Mouse (Mus musculus) macrophage (primary cell): Measurements from ENCODE around the gene Trpm4. TPM values are rescaled to one million over a fixed set of nuclear protein-coding genes. Genes with fewer than 3 reads are reported as not detected.

ENCODE experiments used
- H3K27ac ChIP-seq: fragments of 350-480 bp; formaldehyde crosslinking; 2 replicates; pipeline ENCODE4 v1.9.0; 2021
- H3K36me3 ChIP-seq: fragments of 350-480 bp; formaldehyde crosslinking; 2 replicates; pipeline ENCODE4 v1.9.0; 2021; ENCODE audit errors: inconsistent target
- H3K4me3 ChIP-seq: fragments of 350-480 bp; formaldehyde crosslinking; 2 replicates; pipeline ENCODE4 v1.9.0; 2021; ENCODE audit errors: inconsistent target
- H3K79me2 ChIP-seq: fragments of 350-480 bp; formaldehyde crosslinking; 2 replicates; pipeline ENCODE4 v1.9.0; 2021; ENCODE audit errors: inconsistent target
- WGBS: methylation state at CpG from one replicate; pipeline ENCODE4 v1.1.7; 2026; ENCODE audit warnings: inconsistent platforms; ENCODE audit not compliant: missing documents; 5-methylcytosine and 5-hydroxymethylcytosine counted together
- polyA plus RNA-seq: library from polyadenylated mRNA; stranded (reverse); fragments of 250-400 nt; gene quantifications from 3 replicates; pipeline ENCODE4 v1.2.4, GENCODE M21; 2018; ENCODE audit warnings: inconsistent platforms

Trpm4 gene
- polyA plus RNA-seq, 1 experiment from 2014 or later = 4.2 TPM

DNA sequence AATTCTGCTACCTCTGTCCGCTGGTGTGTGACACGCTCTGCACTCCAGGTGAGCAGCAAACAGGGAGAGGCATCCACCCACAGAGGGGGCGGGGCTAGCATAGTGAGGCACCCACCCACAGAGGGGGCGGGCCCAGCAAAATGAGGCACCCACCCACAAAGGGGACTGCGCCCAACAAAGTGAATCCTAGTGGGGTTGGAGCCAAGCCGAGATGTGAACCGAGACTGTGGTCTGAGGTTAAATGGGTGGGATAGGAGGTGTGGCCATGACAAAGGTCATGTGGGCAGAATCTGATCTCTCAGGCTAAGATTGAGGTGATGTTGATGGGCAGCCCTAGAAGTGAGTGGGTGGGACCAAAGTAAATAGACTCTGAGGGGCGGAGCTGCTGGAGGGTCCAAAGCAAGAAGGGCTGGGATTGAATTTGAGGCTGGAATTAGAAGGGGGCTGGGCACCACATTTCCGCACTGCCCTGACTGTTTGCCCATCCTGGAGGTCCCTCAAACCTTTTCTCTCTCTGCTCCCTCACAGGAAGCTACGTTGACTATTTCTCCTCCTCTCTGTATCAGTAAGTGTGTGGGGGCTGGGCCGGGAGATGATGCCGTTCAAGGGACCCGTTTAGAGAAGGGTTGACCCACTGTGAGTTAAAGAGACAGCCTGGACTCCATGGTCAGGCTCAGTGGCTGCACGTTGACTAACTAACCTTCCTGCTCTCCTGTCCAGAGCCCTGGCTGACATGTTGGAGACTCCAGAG, 4.8 kb upstream of the Trpm4 start:
- Histone ChIP-seq H3K4me3 (no peak overlapping the region), H3K36me3 (no peaks in the 10 kb centered on the region), H3K27ac (no peak overlapping the region), H3K79me2 (no peaks in the 10 kb centered on the region)
- 9% methylated on average over 14 of the region's 14 CpGs for WGBS

DNA sequence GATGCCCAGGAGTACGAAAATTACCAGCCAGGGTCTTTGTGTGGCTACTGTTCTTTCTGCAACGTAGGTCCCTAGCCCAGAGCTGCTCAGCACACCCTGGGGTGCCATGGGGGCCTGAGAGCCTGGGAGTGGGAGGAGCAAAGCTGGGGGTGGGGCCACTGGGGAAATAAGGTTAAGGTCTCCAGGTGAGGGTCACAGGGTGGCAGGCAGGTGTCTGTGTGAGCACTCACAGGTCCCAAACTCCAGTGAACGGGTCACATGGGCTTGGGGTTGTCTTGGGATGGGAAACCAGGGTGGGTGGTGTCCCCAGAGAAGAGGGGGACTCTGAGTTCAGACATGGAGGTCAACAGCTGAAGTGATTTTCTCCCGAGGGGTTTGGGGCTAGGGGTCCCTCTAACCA, 3.9 kb upstream of the Trpm4 start:
- H3K79me2 ChIP-seq = no peaks in the 10 kb centered on the region
- H3K4me3 ChIP-seq = no peak overlapping the region
- H3K36me3 ChIP-seq = no peaks in the 10 kb centered on the region
- 26% methylated on average over 4 of the region's 4 CpGs for WGBS
- no peak overlapping the region for H3K27ac ChIP-seq

DNA sequence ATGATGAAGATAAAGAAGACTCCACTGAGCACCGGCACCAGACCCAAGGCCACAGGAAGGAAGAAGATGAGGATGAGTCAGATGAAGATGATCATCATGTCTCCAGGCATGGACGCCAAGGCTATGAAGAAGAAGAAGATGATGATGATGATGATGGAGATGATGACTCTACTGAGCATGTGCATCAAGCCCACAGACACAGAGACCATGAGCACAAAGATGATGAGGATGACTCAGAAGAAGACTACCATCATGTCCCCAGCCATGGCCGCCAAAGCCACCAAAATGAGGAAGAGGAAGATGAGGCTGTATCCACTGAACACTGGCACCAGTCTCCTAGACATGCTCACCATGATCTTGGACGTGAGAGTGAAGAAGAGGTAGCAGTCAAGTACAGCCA, 2.7 kb upstream of the Trpm4 start:
- no peak overlapping the region for H3K27ac ChIP-seq
- H3K4me3 ChIP-seq = no peak overlapping the region
- WGBS = 72% methylated on average over 4 of the region's 4 CpGs
- H3K79me2 ChIP-seq = no peaks in the 10 kb centered on the region
- H3K36me3 ChIP-seq = no peaks in the 10 kb centered on the region

DNA sequence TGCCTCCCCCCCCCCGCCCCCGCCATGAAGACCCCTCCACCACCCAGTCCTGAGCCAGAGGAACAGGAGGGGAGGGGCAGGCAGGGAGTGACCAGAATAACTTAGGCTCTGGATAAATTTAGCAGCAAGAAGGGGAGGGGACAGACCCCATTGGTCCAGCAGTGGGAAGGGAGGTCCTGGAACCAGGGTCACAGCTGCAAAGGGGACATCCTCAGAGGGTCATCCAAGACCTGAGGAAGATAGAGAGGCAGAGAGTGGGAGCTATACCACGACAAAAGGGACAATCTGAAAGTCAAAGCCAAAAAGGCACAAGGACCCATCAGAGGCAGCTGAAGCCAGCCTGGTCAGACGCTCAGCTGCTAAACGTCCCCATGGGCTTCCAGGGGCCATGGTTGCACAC, 1.5 kb upstream of the Trpm4 start, which contains the start of gene Hrc:
Gene Hrc (plus strand): TSS at position 235 of the 400 bp plus-strand sequence.
- no peaks in the 10 kb centered on the region for H3K36me3 ChIP-seq
- no peaks in the 10 kb centered on the region for H3K79me2 ChIP-seq
- no peak within 1 kb of the TSS for H3K4me3 ChIP-seq
- no peak within 1 kb of the TSS for H3K27ac ChIP-seq
- WGBS = 79% methylated on average over 5 of the region's 5 CpGs

DNA sequence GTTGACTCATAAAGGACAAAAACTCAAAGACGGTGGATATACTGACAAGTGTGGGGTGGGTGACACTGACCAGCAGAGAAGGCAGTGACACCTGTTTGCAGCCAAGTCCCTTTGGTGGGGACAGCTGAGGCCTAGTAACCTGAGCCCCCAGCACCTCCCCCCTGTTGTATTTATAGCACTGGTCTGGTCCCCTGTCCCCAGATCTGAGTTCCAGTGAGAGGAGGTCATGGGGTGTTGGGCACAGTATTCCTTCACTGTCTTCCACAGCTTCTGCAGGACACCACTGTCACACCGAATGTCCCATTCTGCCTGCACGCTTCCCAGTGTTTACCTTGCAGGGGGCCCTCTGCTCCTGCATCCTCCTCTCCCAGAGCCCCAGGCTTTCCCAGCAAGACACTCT, 1.0 kb upstream of the Trpm4 start:
- H3K4me3 ChIP-seq = no peak overlapping the region
- H3K79me2 ChIP-seq = no peaks in the 10 kb centered on the region
- no peaks in the 10 kb centered on the region for H3K36me3 ChIP-seq
- 96% methylated on average over 3 of the region's 3 CpGs for WGBS
- no peak overlapping the region for H3K27ac ChIP-seq

DNA sequence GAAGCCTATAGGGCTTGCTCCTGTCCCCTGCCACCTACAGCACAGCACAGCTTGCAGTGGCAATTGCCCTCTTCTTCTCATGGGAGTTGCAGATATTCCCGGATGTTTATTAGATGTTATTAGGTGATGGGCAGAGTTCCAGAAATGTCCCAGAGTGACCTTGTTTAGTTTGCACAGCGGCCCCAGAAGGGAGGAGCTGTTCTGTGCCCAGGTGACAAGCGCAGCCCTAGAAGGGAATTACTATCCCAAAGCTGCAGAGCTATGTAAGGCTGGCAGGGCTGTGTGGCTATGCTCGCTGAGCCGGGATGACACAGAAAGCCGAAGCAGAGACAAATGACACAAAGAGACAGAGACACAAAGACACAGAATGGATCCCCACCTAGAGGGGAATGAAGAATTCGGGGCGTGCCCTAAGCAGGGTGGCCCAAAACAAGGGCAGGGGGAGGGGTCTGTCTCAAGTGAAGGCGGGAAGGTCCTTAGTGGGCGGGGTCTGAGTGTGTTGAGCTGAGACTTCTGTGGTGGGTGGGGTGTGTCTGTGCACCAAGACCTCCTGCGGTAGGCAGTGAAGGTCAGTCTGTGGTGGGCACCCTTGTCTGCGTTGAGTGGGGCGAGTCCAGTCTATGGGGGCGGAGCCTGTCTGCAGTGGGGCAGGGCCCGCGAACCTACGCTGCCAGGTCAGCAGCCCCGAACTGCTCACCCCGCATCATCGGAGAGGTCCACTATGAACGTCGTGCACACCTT, 725 bp downstream of the Trpm4 start:
- Histone ChIP-seq H3K27ac (no peak overlapping the region), H3K4me3 (peak overlapping the region; percentile 49), H3K79me2 (no peaks in the 10 kb centered on the region), H3K36me3 (no peaks in the 10 kb centered on the region)
- WGBS = 13% methylated on average over 22 of the region's 22 CpGs

DNA sequence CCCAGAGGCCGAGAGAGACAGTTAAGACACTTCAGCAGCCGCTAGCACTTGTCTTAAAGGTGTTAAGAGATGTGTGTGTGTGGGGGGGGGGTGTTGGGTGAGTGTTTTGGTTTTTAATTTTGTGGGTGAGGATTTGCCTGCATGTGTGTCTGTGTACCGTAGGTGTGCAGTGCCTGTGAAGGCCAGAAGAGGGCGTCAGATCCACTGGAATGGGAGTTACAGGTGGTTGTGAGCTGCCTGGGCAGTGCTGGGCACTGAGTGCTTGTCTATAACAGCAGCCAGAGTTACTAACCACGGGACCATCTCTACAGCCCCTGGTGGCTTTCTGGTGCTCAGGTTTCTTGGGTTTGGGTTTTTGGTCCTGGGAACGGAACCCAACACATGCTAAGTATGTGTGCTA, 2.1 kb downstream of the Trpm4 start:
- Histone ChIP-seq H3K4me3 (no peak overlapping the region), H3K27ac (no peak overlapping the region), H3K79me2 (no peaks in the 10 kb centered on the region), H3K36me3 (no peaks in the 10 kb centered on the region)
- WGBS = 92% methylated on average over 4 of the region's 6 CpGs

DNA sequence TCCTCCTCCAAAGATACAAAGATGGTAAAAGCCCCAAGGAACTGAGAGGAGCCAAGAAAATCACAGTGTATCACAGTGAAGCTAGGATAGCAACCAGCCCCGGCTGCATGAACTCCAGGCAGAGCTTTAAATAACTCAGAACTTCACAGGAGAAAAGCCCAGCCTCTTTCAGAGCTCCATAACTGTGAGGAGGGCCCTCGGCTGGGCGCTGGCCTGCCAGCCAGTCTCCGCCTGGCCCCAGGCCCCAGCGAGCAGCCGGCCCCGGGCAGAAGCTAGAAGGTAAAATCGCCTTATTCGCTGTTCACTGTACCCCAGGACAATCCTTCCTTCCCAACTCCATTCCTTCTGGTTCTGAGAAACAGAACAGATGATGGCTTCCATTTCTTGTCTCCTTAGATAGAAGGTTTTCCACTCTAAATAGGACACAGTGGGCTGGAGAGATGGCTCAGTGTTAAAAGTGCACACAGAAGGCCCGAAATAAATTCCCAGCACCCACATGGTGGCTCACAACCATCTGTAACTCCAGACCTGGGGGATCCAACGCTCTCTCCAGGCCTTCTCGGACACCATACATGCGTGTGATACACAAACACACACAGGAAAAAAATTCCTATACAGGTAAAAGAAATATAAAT, 4.6 kb downstream of the Trpm4 start:
- no peaks in the 10 kb centered on the region for H3K36me3 ChIP-seq
- no peak overlapping the region for H3K4me3 ChIP-seq
- H3K27ac ChIP-seq = no peak overlapping the region
- WGBS = 91% methylated on average over 13 of the region's 13 CpGs
- H3K79me2 ChIP-seq = no peaks in the 10 kb centered on the region

DNA sequence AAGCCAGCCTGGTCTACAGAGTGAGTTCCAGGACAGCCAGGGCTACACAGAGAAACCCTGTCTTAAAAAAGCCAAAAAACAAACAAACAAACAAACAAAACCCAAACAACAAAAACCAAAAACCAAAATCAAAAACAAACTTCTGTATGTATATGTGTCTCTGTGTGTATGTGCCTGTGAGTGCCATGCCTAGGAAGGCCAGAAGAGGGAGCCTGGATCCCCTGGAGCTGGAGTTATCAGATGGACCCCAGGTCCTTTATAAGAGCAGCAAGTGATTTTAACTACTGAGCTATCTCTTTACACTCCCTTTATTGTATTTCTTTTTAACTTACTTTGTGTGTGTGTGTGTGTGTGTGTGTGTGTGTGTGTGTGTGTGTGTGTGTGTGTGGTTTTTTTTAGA, 7.8 kb downstream of the Trpm4 start:
- Histone ChIP-seq H3K27ac (no peak overlapping the region), H3K4me3 (no peak overlapping the region), H3K36me3 (no peaks in the 10 kb centered on the region), H3K79me2 (no peaks in the 10 kb centered on the region)

DNA sequence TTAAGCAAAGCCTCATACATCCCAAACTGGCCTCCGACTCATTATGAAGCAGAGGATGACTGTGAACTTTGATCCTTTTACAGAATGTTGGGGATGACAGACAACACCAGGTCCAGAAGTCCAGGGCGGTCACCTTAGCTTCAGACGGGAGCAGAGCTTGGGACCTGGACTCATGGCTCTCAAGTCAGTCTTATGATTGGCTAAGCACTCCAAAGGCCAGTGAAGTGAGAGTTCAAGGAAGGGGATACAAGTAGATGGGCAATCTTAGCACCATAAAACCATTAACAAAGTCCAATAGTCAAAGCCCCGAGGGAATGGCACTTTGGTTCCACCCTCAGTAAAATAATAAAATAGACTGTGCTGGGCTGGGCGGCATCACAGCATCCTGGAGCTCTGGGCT, 10.5 kb downstream of the Trpm4 start:
- Histone ChIP-seq H3K79me2 (no peaks in the 10 kb centered on the region), H3K27ac (no peak overlapping the region), H3K36me3 (no peaks in the 10 kb centered on the region), H3K4me3 (no peak overlapping the region)
- WGBS = 96% methylated on average over 5 of the region's 5 CpGs

DNA sequence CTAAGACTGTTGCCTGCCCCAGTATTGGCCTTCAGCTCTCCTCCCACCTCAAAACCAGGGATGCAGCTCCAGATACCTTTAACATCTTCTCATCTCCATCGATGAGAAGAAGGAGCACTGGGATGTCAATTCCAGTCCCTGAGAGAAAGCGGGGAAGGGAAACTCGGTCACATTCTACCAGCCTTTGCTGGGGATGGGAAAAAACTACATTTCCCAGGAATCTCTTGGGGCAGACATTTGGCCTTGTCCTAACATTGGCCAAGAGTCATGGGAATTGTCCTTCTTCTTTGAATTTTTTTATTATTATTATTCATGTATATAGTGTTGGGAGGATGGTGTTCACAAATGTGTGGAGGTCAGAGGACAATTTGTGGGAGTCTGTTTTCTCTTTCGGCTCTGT, 11.3 kb downstream of the Trpm4 start:
- no peaks in the 10 kb centered on the region for H3K79me2 ChIP-seq
- no peaks in the 10 kb centered on the region for H3K36me3 ChIP-seq
- WGBS = 86% methylated on average over 4 of the region's 4 CpGs
- H3K4me3 ChIP-seq = no peak overlapping the region
- H3K27ac ChIP-seq = no peak overlapping the region

DNA sequence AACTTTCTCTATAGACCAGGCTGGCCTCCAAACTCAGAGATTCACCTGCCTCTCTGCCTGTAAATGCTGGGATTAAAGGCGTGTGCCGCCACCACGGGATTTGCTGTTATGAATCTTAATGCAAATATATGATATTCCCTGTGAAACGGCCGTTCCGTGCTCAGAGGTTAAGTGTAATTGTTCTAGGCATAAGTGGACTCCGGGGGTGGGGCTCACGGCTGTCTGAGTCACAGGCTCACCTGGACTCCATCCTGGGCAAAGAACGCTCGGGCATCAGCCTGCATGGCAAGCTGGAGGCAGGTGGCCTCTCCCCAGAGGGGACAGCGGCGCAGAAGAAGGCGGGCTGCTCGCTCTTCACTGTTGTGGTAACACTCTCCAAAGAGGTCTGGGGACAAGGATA, 17.0 kb downstream of the Trpm4 start:
- Histone ChIP-seq H3K79me2 (no peaks in the 10 kb centered on the region), H3K36me3 (no peaks in the 10 kb centered on the region), H3K27ac (no peak overlapping the region), H3K4me3 (no peak overlapping the region)
- 93% methylated on average over 14 of the region's 14 CpGs for WGBS

DNA sequence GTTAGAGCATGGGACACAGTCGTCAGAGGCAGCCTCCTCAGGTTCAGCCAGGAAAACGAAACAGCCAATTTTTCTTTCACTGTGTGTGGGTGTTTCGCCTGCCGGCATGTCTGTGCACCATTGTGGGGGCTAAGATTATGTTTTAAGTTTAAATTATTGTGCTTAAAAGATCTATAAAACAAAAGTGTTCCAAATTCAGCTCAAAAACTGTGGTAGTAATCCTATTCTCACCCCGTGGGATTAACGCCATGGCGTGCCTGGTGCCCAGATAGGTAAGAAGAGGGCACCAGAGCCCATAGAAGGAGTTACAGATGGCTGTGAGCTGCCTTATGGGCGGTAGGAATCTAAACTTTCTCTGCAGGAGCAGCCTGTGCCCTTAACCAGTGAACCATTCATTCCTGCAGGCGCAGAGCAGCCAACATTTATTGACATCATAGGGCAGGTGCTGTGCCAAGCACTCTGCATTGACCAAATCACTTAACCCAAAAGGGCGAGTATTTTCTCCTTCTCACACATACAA, 18.3 kb downstream of the Trpm4 start:
- Histone ChIP-seq H3K79me2 (no peaks in the 10 kb centered on the region), H3K27ac (no peak overlapping the region), H3K4me3 (no peak overlapping the region), H3K36me3 (no peaks in the 10 kb centered on the region)
- 91% methylated on average over 10 of the region's 10 CpGs for WGBS

DNA sequence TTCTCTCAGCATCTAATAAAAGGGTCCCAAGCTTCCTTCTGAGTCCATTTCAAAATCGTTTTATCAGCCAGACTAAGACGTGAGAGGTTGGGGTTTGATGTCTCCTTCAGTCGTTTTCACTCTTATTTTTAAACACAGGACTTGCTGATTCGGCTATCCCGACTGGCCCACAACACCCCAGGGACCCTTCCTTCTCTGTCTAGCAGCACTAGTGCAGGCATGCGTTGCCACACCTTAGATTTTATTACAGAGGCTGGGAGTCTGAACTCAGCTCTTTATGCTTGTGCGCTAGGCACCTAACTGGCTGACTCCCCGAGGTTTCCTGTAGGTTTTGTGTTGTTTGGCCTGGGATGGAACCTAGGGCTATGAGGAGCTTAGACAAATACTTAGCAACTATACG, 20.1 kb downstream of the Trpm4 start:
- no peak overlapping the region for H3K4me3 ChIP-seq
- no peaks in the 10 kb centered on the region for H3K36me3 ChIP-seq
- H3K27ac ChIP-seq = no peak overlapping the region
- WGBS = 77% methylated on average over 9 of the region's 9 CpGs
- H3K79me2 ChIP-seq = no peaks in the 10 kb centered on the region
